Mouse (Mus musculus) naive thymus-derived CD4-positive, alpha-beta T cell, adult 2 months (primary cell): Measurements from ENCODE around the gene Rbp1.

ENCODE experiments used
- DNase-seq: peaks from one replicate; pipeline ENCODE4 v3.0.0-alpha.2; 2011; ENCODE audit warnings: low read depth

Rbp1 gene

GRCm38 (mm10) chr9:98492821-98493220 is 70.1 kb downstream of the Rbp1 start:
- DNase-seq, result no peak
